Mouse (Mus musculus) midbrain, embryonic 13.5 days (tissue): ENCODE data around the gene Tfr2. TPM values are rescaled to one million over a fixed set of nuclear protein-coding genes. Genes with fewer than 3 reads are reported as not detected.

Source experiments
- ATAC-seq: fragments of 200-750 bp; cut with Nextera tagmentation; 2 replicates; pipeline ENCODE4 v1.8.0; 2017; ENCODE audit warnings: mild to moderate bottlenecking, moderate TSS enrichment, moderate library complexity
- H3K27ac ChIP-seq: fragments of 300-500 bp; sonication (generic); 2 replicates; pipeline ENCODE4 v1.5.1; 2015; ENCODE audit warnings: inconsistent platforms, mild to moderate bottlenecking, moderate library complexity
- H3K27me3 ChIP-seq: fragments of 300-500 bp; sonication (generic); 2 replicates; pipeline ENCODE4 v1.6.1; 2015; ENCODE audit warnings: mild to moderate bottlenecking, inconsistent platforms
- H3K36me3 ChIP-seq: fragments of 300-500 bp; sonication (generic); 2 replicates; pipeline ENCODE4 v1.6.1; 2015; ENCODE audit warnings: mild to moderate bottlenecking, inconsistent platforms
- H3K4me1 ChIP-seq: fragments of 300-500 bp; sonication (generic); replicated peaks from 2 replicates; pipeline ENCODE4 v1.6.1; 2015; ENCODE audit warnings: inconsistent platforms
- H3K4me2 ChIP-seq: fragments of 300-500 bp; sonication (generic); replicated peaks from 2 replicates; pipeline ENCODE4 v1.6.1; 2015; ENCODE audit warnings: moderate library complexity, mild to moderate bottlenecking, inconsistent platforms
- H3K4me3 ChIP-seq: fragments of 300-500 bp; sonication (generic); replicated peaks from 2 replicates; pipeline ENCODE4 v1.5.1; 2015; ENCODE audit warnings: mild to moderate bottlenecking, inconsistent platforms
- H3K9ac ChIP-seq: fragments of 300-500 bp; sonication (generic); replicated peaks from 2 replicates; pipeline ENCODE4 v1.6.1; 2015; ENCODE audit warnings: mild to moderate bottlenecking, inconsistent platforms
- H3K9me3 ChIP-seq: fragments of 300-500 bp; sonication (generic); 2 replicates; pipeline ENCODE4 v1.6.1; 2016; ENCODE audit warnings: mild to moderate bottlenecking, inconsistent platforms
- WGBS: fragments of 180-500 bp; shearing (Covaris S2); methylation state at CpG from one replicate; pipeline ENCODE4 v1.1.7; 2015; 5-methylcytosine and 5-hydroxymethylcytosine counted together
- polyA plus RNA-seq: library from polyadenylated mRNA; unstranded; fragments of >200 nt; fragmentation: Nextera tagmentation; extraction: Ambion mirVana; gene quantifications from 2 replicates; pipeline ENCODE4 v1.2.1, GENCODE M21; 2015

The Tfr2 gene
- 2.4 and 3.6 TPM in 2 replicates for polyA plus RNA-seq

GRCm38 (mm10) chr5:137569665-137570064 is at the start of gene Tfr2:
Tfr2 (plus strand) TSS chr5:137569840.
- no peak for ATAC-seq
- WGBS, result 33% methylated on average over 9 of the region's 9 CpGs
- H3K27ac ChIP-seq, result no peak within 1 kb of the TSS
- H3K4me1 ChIP-seq, result peaks cover 6% of the 10 kb centered on the region
- H3K9me3 ChIP-seq, result no peaks in the 10 kb centered on the region
- no peak within 1 kb of the TSS for H3K9ac ChIP-seq
- H3K4me3 ChIP-seq, result no peak within 1 kb of the TSS
- peaks cover 4% of the 10 kb centered on the region; the same call in 1 of the 2 replicates for H3K27me3 ChIP-seq
- peaks cover 25% of the 10 kb centered on the region for H3K36me3 ChIP-seq
- no peak within 1 kb of the TSS for H3K4me2 ChIP-seq

DNA sequence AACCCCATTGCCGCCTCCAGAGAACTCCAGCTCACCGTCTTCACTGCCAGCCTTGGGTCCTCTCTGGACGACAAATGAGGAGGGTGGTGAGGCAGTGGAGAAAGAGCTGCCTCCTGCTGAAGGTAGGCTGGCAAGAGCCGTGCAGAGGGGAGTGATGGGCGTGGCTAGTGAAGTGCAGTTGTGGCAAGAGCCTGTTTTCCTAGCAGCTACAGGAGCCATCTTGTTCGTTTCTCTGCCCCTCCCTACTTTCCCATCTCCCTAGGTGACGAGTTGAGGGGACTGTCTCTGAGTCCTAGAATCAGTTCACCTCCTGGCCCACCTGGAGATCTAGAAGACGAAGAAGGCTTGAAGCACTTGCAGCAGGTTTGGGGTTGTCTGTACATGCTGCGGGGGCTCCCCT is 47.8 kb upstream of the Tfr2 start:
- 82% methylated on average over 9 of the region's 9 CpGs for WGBS
- H3K9me3 ChIP-seq, result no peaks in the 10 kb centered on the region
- H3K4me2 ChIP-seq, result no peak overlapping the region
- H3K9ac ChIP-seq, result no peak overlapping the region
- ATAC-seq, result no peak
- H3K27me3 ChIP-seq, result no peaks in the 10 kb centered on the region
- peaks cover 25% of the 10 kb centered on the region for H3K4me1 ChIP-seq
- no peak overlapping the region for H3K27ac ChIP-seq
- no peak overlapping the region for H3K4me3 ChIP-seq
- peaks cover 93% of the 10 kb centered on the region for H3K36me3 ChIP-seq

DNA sequence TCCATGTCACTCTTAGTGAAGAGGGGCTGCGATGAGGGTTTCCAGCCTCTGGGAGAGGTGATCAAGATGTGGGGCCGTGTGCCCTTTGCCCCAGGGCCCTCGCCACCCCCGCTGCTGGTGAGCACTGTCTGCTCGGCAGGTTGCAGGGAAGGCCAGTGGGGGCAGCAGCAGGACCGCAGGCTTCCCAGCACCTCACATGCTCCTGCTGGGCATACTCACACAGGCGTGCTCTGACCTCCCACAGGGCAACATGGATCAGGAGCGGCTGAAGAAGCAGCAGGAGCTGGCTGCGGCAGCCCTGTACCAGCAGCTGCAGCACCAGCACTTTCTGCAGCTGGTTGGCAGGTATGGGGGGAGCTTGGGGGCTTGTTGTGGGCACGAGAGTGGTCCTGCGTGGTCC is 46.9 kb upstream of the Tfr2 start:
- Histone ChIP-seq H3K9ac (0 out of 2 replicates have a peak overlapping the region, but pooled peaks have one; percentile 14), H3K27me3 (no peaks in the 10 kb centered on the region), H3K4me2 (no peak overlapping the region), H3K4me3 (no peak overlapping the region), H3K36me3 (peaks cover 97% of the 10 kb centered on the region), H3K27ac (peak overlapping the region; percentile 44; the same call in 1 of the 2 replicates), H3K4me1 (peaks cover 26% of the 10 kb centered on the region), H3K9me3 (no peaks in the 10 kb centered on the region)
- no peak for ATAC-seq
- WGBS, result 75% methylated on average over 10 of the region's 11 CpGs

- Histone ChIP-seq H3K27me3 (no peaks in the 10 kb centered on the region), H3K9ac (no peak overlapping the region), H3K4me3 (no peak overlapping the region), H3K36me3 (peaks cover 99% of the 10 kb centered on the region), H3K4me1 (peaks cover 32% of the 10 kb centered on the region), H3K9me3 (no peaks in the 10 kb centered on the region), H3K4me2 (no peak overlapping the region), H3K27ac (peak overlapping the region; percentile 7)
- 82% methylated on average over 25 of the region's 25 CpGs for WGBS
- no peak for ATAC-seq
These were observed 46.0 kb upstream of the Tfr2 start for GRCm38 (mm10) chr5:137523396-137524250.

DNA sequence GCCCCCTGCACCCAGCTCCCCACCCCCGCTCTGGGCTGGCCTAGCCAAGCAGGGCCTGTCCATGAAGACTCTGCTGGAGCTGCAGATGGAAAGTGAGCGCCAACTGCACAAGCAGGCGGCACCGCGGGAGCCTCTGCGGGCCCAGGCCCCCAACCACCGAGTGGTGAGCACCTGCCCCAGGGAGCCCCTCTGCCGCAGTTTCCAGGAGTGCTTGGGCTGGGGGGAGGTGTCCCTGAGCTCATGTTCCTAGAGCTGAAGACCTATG is 45.5 kb upstream of the Tfr2 start:
- Histone ChIP-seq H3K36me3 (peaks cover 99% of the 10 kb centered on the region), H3K4me3 (no peak overlapping the region), H3K9me3 (no peaks in the 10 kb centered on the region), H3K4me1 (peaks cover 38% of the 10 kb centered on the region), H3K27ac (peak overlapping the region; percentile 35; the same call in 1 of the 2 replicates), H3K9ac (no peak overlapping the region), H3K4me2 (no peak overlapping the region), H3K27me3 (no peaks in the 10 kb centered on the region)
- ATAC-seq, result no peak
- WGBS, result 82% methylated on average over 8 of the region's 8 CpGs

GRCm38 (mm10) chr5:137524671-137525070 is 45.0 kb upstream of the Tfr2 start:
- no peak overlapping the region for H3K4me3 ChIP-seq
- peaks cover 99% of the 10 kb centered on the region for H3K36me3 ChIP-seq
- H3K4me1 ChIP-seq, result peaks cover 43% of the 10 kb centered on the region
- no peaks in the 10 kb centered on the region for H3K27me3 ChIP-seq
- H3K27ac ChIP-seq, result peak overlapping the region; percentile 35
- ATAC-seq, result no peak
- H3K9me3 ChIP-seq, result no peaks in the 10 kb centered on the region
- no peak overlapping the region for H3K4me2 ChIP-seq
- no peak overlapping the region for H3K9ac ChIP-seq
- 91% methylated on average over 13 of the region's 13 CpGs for WGBS

GRCm38 (mm10) chr5:137525511-137525910 is 44.1 kb upstream of the Tfr2 start:
- Histone ChIP-seq H3K4me2 (no peak overlapping the region), H3K27me3 (no peaks in the 10 kb centered on the region), H3K4me1 (peaks cover 51% of the 10 kb centered on the region), H3K36me3 (peaks cover 95% of the 10 kb centered on the region), H3K4me3 (no peak overlapping the region), H3K9me3 (no peaks in the 10 kb centered on the region), H3K9ac (no peak overlapping the region), H3K27ac (peak overlapping the region; percentile 35; the same call in 1 of the 2 replicates)
- ATAC-seq, result no peak
- WGBS, result 76% methylated on average over 16 of the region's 16 CpGs

GRCm38 (mm10) chr5:137526192-137526936 is 43.3 kb upstream of the Tfr2 start:
- no peak for ATAC-seq
- peaks cover 87% of the 10 kb centered on the region for H3K36me3 ChIP-seq

GRCm38 (mm10) chr5:137527413-137527812 is 42.2 kb upstream of the Tfr2 start:
- Histone ChIP-seq H3K9me3 (no peaks in the 10 kb centered on the region), H3K4me3 (no peak overlapping the region), H3K27me3 (no peaks in the 10 kb centered on the region), H3K27ac (peak overlapping the region; percentile 80), H3K4me1 (peaks cover 53% of the 10 kb centered on the region), H3K4me2 (no peak overlapping the region), H3K9ac (no peak overlapping the region), H3K36me3 (peaks cover 76% of the 10 kb centered on the region)
- WGBS, result 29% methylated on average over 1 of the region's 1 CpGs
- ATAC-seq, result no peak

More at GRCm38 (mm10) chr5:137526192-137526936, 43.3 kb upstream of the Tfr2 start:
- Histone ChIP-seq H3K4me2 (no peak overlapping the region), H3K4me3 (0 out of 2 replicates have a peak overlapping the region, but pooled peaks have one; percentile 0), H3K27ac (peak overlapping the region; percentile 80), H3K9me3 (no peaks in the 10 kb centered on the region), H3K4me1 (peaks cover 53% of the 10 kb centered on the region), H3K27me3 (no peaks in the 10 kb centered on the region), H3K9ac (peak overlapping the region; percentile 36)
- 36% methylated on average over 16 of the region's 16 CpGs for WGBS

GRCm38 (mm10) chr5:137528247-137528968 is 41.2 kb upstream of the Tfr2 start:
- H3K4me2 ChIP-seq, result no peak overlapping the region
- H3K27me3 ChIP-seq, result no peaks in the 10 kb centered on the region
- H3K9ac ChIP-seq, result peak overlapping the region; percentile 33; the same call in 1 of the 2 replicates
- peaks cover 53% of the 10 kb centered on the region for H3K4me1 ChIP-seq
- WGBS, result 80% methylated on average over 22 of the region's 22 CpGs
- peaks cover 67% of the 10 kb centered on the region for H3K36me3 ChIP-seq
- ATAC-seq, result no peak
- no peak overlapping the region for H3K4me3 ChIP-seq
- H3K9me3 ChIP-seq, result no peaks in the 10 kb centered on the region
- 0 out of 2 replicates have a peak overlapping the region, but pooled peaks have one; percentile 10 for H3K27ac ChIP-seq

- no peaks in the 10 kb centered on the region for H3K9me3 ChIP-seq
- peaks cover 58% of the 10 kb centered on the region for H3K4me1 ChIP-seq
- no peaks in the 10 kb centered on the region for H3K27me3 ChIP-seq
- H3K27ac ChIP-seq, result peak overlapping the region; percentile 98
- WGBS, result 73% methylated on average over 15 of the region's 15 CpGs
- H3K4me2 ChIP-seq, result peak overlapping the region; percentile 91
- H3K36me3 ChIP-seq, result peaks cover 57% of the 10 kb centered on the region
- peak overlapping the region; percentile 98; the same call in 1 of the 2 replicates for H3K9ac ChIP-seq
- ATAC-seq, result no peak
- peak overlapping the region; percentile 91 for H3K4me3 ChIP-seq
These were observed 40.2 kb upstream of the Tfr2 start for GRCm38 (mm10) chr5:137529221-137529995.
